Mouse (Mus musculus) bone marrow macrophage, adult 2 months (primary cell): Measurements from ENCODE around the gene Iqsec2.

Experiments used
- CTCF ChIP-seq: IDR thresholded peaks from 2 replicates; pipeline ENCODE4 v1.5.1; 2012; ENCODE audit warnings: low read depth, mild to moderate bottlenecking, low read length, moderate library complexity
- POLR2A ChIP-seq: IDR thresholded peaks from 2 replicates; pipeline ENCODE4 v1.6.1; 2012; ENCODE audit warnings: mild to moderate bottlenecking, low read depth, low read length, borderline replicate concordance

DNA sequence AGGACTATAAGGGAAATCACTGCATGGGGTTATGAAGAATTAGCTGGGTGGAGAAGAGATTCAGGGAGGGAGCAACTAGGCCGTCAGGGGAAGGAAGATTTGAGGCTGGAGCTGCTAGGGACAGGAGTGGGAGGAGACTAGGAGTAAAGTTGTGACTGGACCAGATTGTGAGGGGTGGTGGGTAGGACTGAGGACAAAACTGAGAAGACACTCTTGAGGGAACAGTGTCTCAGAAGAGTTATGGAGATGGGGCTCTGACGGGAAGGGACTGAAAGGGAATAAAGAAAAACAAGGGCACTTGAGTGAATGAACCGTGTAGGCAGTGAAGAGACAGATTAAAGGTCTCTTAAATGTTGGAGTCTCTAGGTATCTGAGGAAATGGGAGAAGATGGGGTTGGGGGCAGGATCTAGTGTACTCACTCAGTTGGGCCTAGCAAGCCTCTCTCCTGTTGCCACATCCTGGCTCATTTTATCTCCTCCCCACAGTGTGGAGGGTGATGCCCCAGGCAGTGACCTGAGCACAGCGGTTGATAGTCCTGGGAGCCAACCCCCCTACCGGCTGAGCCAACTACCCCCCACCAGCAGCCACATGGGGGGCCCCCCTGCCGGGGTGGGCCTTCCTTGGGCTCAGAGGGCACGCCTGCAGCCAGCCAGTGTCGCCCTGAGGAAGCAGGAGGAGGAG is 58.5 kb downstream of the Iqsec2 start:
- TF ChIP-seq POLR2A (no peak), CTCF (no peak)
